Mouse (Mus musculus): Measurements from ENCODE around the gene Slc26a3. TPM values are rescaled to one million over a fixed set of nuclear protein-coding genes. Genes with fewer than 3 reads are reported as not detected.

Gene Slc26a3
- total and polyA plus RNA-seq, 3 experiments: 0.07 TPM; not detected in 2

DNA sequence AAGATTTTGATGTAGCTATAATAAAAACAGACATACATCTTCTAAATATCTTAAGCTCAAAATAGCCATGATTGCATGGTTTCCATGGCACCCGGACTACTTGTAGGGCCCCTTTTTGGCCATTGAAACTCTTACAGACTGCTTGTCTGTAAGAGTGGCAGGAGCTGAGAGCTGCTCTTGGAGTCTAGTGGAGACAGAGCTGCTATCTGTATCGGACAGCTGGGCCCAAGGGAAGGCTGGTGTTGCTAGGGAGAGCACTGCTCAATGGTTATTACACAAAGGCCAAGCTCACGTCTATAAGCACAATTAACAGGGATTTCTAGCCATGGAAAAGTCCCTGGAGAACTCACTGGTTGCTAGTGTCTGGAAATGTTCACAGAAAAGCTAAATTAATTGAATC, 130.7 kb downstream of the Slc26a3 start:
- Histone ChIP-seq H3K79me2 (ENCODE audit: control insufficient read depth, insufficient read depth, low read length, poor library complexity) (no peaks in the 10 kb centered on the region), H3K4me3 (ENCODE audit: control insufficient read depth in 1 of 2, insufficient read depth in 1 of 2, low read depth in 2 of 2, low read length in 2 of 2) (no peak overlapping the region), H3K27me3 (ENCODE audit: control insufficient read depth in 1 of 2, insufficient read depth in 2 of 2, low read length in 2 of 2) (no peaks in the 10 kb centered on the region), H3K9me3 (replicated peaks; ENCODE audit: insufficient read depth, low read length) (no peaks in the 10 kb centered on the region), H3K4me1 (ENCODE audit: control insufficient read depth in 1 of 2, insufficient read depth in 2 of 2, low read length in 2 of 2) (no peaks in the 10 kb centered on the region), H3K36me3 (ENCODE audit: control insufficient read depth in 1 of 2, insufficient read depth in 2 of 2, low read length in 2 of 2) (no peaks in the 10 kb centered on the region), H3K27ac (ENCODE audit: control insufficient read depth, low read depth, low read length) (no peak overlapping the region), H3K9ac (ENCODE audit: control insufficient read depth, low read depth, low read length, poor library complexity, severe bottlenecking) (no peak overlapping the region)
- no peak for DNase-seq (ENCODE audit: low read depth, low spot score)
- no peak for TF ChIP-seq KAT2A (conservative IDR thresholded peaks at IDR 0.05; ENCODE audit: low read depth, low read length)
- TF ChIP-seq MXI1 (IDR thresholded peaks at IDR 0.05; ENCODE audit: low read depth, low read length): no peak
- TF ChIP-seq ELF1 (IDR thresholded peaks at IDR 0.05; ENCODE audit: low read depth, low read length): no peak
- no peak for TF ChIP-seq NELFE (IDR thresholded peaks at IDR 0.05; ENCODE audit: low read depth, low read length)
- TF ChIP-seq POLR2AphosphoS5 (IDR thresholded peaks at IDR 0.05; ENCODE audit: borderline replicate concordance, low read depth, low read length): no peak
- no peak for TF ChIP-seq CTCF (IDR thresholded peaks at IDR 0.05 in 2 of 3, conservative IDR thresholded peaks at IDR 0.05 in 1 of 3; ENCODE audit: control insufficient read depth in 1 of 3, insufficient read depth in 1 of 3, low read depth in 2 of 3, low read length in 3 of 3, poor library complexity in 1 of 3, severe bottlenecking in 1 of 3)
- TF ChIP-seq MAZ (IDR thresholded peaks at IDR 0.05; ENCODE audit: low read depth, low read length): no peak
- TF ChIP-seq ZC3H11A (IDR thresholded peaks at IDR 0.05; ENCODE audit: low read depth, low read length): no peak

Other genes with a start within 250 kb of the Slc26a3 start
- gene Gm6993, start 150.1 kb upstream of the Slc26a3 start, total RNA-seq (2012; rRNA removed): not detected in 2 replicates
- not detected for gene Gm6993, start 150.1 kb upstream of the Slc26a3 start, polyA plus RNA-seq (2012; ENCODE audit: insufficient read depth in 1 of 2, insufficient read length in 2 of 2, low read depth in 1 of 2, low replicate concordance in 2 of 2, missing spikeins in 1 of 2)
- gene Lamb1, start 125.6 kb upstream of the Slc26a3 start, total RNA-seq (2012; rRNA removed): not detected in 2 replicates
- under 1 TPM in 1 of 2 experiments, not detected in 1; 0.03 TPM for gene Lamb1, start 125.6 kb upstream of the Slc26a3 start, polyA plus RNA-seq (2012; ENCODE audit: insufficient read depth in 1 of 2, insufficient read length in 2 of 2, low read depth in 1 of 2, low replicate concordance in 2 of 2, missing spikeins in 1 of 2)
- gene Dld, start 39.4 kb upstream of the Slc26a3 start, total RNA-seq (2012; rRNA removed): 112 TPM in 2 replicates
- 100 to 1,000 TPM; 131 to 229 TPM for gene Dld, start 39.4 kb upstream of the Slc26a3 start, polyA plus RNA-seq (2012; ENCODE audit: insufficient read depth in 1 of 2, insufficient read length in 2 of 2, low read depth in 1 of 2, low replicate concordance in 2 of 2, missing spikeins in 1 of 2)
- 5.0 and 5.3 TPM in 2 replicates for gene Cbll1, start 108.7 kb downstream of the Slc26a3 start, total RNA-seq (2012; rRNA removed)
- gene Cbll1, start 108.7 kb downstream of the Slc26a3 start, polyA plus RNA-seq (2012; ENCODE audit: insufficient read depth in 1 of 2, insufficient read length in 2 of 2, low read depth in 1 of 2, low replicate concordance in 2 of 2, missing spikeins in 1 of 2): 10 to 100 TPM in 1 of 2 experiments, not detected in 1; 19.8 TPM
- 0.04 TPM in 1 of 2 replicates, not detected in the other for gene Slc26a4, start 169.1 kb downstream of the Slc26a3 start, total RNA-seq (2012; rRNA removed)
- gene Slc26a4, start 169.1 kb downstream of the Slc26a3 start, polyA plus RNA-seq (2012; ENCODE audit: insufficient read depth in 1 of 2, insufficient read length in 2 of 2, low read depth in 1 of 2, low replicate concordance in 2 of 2, missing spikeins in 1 of 2): not detected
- gene Bcap29, start 243.8 kb downstream of the Slc26a3 start, total RNA-seq (2012; rRNA removed): 30.9 and 34.0 TPM in 2 replicates
- gene Bcap29, start 243.8 kb downstream of the Slc26a3 start, polyA plus RNA-seq (2012; ENCODE audit: insufficient read depth in 1 of 2, insufficient read length in 2 of 2, low read depth in 1 of 2, low replicate concordance in 2 of 2, missing spikeins in 1 of 2): 10 to 100 TPM in 1 of 2 experiments, not detected in 1; 63.4 TPM